Mouse (Mus musculus): Measurements from ENCODE around the gene Ppp1r18.

Gene Ppp1r18

DNA sequence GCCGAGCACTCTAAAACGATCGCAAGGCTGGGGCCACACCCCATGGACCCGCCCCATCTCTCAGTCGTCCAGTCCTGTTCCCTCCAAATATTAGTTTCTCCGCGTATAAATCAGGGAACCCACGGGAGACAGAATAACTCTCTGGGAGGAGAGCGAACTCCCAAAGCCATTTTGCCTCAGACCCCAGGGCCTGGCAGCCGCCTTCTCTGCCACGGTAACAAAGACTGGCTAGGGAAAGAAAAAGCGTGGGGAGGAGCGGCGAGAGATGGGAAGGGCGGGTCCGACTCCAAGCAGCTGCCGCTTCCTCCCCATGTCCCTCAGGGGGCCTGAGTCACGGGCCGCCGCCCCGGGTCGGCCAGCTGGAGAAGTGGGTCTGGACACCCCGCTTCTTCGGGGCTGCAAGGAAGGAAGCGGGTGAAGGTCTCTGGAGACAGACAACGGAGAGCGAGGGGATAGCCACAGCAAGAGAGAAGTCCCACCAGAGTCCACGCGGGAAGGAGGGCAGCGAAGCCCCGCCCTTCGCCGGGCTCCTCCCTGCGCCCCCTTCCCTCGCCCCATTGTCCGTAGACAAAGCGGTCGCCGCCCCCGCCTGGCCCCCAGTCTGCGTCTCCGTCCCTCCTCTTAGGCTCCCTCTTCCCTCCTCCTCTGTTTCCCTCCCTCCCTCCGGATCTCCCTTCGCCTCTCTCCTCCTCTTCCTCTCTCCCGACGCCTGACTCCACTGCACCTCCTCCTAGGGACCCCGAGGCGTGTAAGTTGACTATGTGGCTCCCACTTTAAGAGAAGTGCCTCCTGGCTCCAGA lies at the start of gene Ppp1r18:
Gene Ppp1r18 (plus strand): TSS at position 113 of the 800 bp plus-strand sequence.
- DNase-seq, result peak; percentile 54

DNA sequence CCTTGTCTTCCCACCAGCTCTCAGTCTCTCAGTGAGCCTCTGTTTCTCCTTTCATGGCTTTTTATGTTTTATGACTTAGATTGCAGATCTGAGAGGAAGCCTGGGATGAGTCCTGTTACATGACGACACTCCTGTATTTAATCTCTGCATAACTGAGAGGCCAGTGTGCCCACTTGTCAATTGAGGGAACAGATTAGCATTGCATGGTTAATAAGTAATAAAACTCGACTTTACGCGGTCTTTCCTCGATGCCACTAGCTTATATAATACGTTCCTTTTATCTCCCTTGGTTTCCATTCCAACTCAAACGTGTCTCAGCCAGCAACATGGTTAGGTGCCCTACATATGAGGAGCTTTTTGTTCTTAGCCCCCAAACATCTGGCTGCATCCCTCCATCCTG lies 49.6 kb upstream of the Ppp1r18 start:
- no peak for DNase-seq

DNA sequence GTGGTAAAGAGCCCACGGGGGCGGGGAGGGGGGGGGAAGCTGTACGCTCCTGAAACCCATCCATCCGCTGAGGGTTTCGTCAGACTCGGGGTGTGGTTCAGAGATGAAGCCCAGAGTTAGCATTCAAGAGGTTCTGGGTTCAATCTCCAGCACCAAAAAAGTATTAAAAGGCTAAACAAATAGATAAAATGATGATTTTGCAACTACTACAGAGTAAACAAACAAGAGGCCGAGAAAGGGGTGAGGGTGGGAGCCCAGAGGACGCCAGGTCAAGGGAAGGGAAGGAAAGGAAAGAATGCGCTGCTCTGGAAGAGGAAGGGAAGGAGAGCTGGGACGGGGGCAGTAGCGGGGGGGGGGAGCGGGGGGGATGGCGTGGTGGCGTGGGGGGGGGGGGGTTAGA lies 48.7 kb upstream of the Ppp1r18 start:
- DNase-seq, result no peak

DNA sequence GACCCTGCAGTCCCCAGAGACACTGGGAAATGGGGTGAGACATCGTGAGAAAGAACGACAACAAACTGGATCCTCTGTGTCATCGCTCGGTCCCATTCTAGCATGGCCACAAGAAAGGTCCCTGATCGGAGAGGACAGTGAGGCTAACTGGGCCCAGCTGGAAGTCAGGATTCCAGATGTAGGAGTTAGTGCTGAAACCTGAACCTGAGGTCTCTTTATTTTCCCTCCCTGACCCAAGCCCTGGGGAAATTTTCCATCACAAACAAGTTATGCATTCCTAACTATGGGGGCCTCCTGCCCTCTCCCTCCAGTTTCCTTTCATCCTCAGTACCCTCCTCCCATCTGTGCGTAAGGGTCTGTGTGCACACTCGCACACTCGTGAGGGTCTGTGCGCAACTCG lies 48.2 kb upstream of the Ppp1r18 start:
- DNase-seq, result no peak

DNA sequence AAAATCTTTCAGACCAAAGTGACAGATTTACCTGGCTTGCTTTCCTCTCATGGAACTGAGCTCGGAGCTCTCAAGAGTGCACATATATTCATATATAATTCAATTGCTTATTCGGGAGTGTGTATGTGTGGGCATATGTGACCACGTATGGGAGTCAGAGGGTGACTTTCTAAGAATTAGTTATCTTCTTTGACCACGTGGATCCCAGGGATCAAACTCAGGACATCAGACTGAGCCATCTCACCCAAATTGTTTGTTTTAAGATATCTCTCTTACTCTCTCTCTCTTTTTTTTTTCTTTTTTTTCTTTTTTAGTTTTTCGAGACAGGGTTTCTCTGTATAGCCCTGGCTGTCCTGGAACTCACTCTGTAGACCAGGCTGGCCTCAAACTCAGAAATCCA lies 45.3 kb upstream of the Ppp1r18 start:
- DNase-seq, result no peak

- DNase-seq, result peak; percentile 69
These were observed 43.7 kb upstream of the Ppp1r18 start, which contains the start of gene Ier3 for GRCm38 (mm10) chr17:35821439-35822430. Gene Ier3, plus strand, starts transcription at chr17:35821684.

DNA sequence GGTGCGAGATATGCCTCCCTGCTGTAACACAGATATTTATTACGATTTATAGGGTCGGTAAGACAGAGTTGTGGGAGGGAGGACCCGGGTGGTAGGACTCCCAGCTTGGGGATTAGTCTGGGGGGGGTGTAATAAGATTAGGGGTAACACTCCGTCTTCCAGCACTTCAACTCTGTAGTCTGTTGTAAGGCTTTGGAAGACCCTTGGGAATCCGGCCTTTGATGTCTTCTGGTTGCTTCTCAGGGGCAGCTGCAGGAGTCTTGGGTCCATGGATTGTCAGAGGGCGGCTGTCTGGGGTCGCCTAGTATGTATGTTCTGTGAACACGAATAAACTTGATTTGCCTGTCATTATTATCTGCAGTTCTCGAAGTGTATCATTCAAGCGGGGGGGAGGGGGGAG lies 42.8 kb upstream of the Ppp1r18 start:
- DNase-seq, result peak; percentile 63

DNA sequence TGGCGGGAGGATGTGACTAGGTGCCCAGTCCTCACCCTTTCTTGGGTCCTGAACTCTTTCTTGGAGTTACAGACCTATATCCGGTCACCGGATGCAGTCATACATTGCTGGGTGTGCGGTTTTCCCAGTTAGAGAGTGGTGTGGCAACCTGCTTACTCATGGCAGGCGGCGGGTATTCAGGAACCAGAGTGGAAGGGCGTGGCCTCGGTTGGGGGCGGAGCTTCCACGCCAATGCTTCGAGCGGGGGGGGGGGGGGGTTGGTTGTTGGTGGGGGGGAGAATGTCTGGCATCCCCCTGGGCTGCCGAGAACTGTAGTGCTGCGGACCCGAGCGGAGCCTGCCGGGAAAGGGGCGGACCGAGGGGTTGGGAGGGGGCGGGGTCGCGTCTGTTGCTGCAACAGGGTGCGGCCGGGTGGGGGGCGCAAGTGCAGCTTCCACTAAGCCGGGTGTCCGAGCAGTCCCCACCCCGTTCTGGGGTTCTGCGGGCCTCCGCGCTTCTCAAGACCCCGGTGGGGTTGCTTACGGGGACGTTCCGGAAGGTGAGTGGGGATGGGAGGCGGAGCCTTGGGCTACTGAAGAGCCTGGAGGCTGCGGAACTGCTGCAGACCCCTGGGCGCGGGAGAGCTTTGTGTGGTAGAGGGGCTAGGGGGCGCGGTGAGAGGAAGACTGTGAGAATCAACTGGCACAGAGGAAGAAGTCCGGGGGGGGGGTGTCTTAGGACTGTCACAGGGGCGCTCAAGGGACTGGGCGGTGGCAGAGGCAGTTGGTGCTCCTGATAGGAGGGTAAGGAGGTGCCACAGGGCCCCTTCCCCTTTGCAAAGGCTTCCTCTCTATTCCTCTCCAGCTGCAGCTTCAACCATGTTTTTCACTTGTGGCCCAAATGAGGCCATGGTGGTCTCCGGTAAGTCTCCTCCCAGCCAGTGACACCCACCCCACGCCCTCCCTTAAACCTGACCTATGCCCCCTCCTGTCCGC lies 42.1 kb upstream of the Ppp1r18 start, which contains the start of gene Flot1:
Gene Flot1 (plus strand): TSS at position 267 of the 974 bp plus-strand sequence.
- DNase-seq, result peak; percentile 80

DNA sequence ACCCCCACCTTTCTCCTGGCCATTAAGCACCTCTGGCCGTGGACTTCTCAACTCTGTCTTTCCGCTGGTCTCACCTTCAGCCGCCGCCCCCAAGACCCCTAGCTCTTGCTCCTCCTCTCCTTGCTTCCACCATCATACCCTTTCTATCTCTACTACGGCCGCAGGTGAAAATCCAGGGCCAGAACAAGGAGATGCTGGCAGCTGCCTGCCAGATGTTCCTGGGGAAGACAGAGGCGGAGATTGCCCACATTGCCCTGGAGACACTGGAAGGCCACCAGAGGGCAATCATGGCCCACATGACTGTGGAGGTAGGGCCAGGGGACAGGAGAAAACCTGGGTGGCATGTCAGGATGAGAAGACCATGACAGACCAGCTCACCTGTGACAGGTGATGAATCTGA lies 41.0 kb upstream of the Ppp1r18 start:
- peak; percentile 55 for DNase-seq

GRCm38 (mm10) chr17:35825109-35825850 lies 40.1 kb upstream of the Ppp1r18 start:
- DNase-seq, result no peak

DNA sequence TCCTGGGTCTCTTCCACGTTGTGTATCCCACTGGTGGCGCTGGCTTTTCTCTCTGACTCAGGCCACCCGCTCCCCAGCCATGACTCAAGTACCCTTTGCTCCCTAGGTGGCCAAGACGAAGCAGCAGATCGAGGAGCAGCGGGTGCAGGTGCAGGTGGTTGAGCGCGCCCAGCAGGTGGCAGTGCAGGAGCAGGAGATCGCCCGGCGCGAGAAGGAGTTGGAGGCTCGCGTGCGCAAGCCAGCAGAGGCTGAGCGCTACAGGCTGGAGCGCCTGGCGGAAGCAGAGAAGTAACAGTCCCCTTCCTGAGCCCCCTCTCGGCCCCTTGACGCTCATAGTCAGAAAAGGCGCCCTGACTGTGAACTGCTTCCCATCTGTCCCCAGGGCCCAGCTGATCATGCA lies 35.7 kb upstream of the Ppp1r18 start:
- DNase-seq, result peak; percentile 83

DNA sequence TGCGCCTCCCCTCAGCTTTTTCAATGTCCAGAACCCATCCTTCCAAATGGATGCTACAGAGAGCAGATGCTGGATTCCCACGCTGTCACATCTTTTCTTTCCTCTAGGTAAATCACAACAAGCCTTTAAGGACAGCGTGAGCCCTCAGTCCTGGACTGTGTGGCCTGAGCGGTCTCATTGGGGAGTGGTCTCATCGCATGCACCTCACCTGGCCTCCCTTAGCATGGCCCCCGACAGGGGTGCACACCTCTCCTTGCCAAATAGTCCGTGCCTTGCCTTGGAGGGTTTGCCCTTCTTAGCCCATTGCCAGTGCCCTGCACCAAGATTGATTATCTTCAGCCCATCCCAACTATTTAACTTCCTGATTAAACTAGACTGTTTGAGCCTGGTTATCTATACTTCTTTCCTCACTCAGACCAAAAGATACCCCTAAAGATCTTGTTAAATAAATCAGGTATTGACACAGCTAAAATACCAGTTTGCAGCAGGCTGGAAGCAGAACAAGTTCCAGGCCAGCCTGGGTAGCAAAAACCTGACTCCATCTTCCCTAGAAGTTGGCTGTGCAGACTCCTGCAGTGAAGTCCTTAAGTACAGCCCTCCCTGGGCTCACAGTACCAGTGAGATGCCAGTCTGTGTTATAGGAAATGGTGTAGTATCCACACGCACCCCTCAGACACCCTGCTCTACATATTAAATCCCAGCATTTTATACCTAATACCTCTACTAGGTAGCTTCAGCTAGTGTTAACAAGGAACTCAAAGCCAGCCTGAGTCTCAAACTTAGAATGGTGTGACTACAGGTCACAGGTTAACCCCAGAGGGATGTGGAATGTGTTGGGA lies 32.8 kb upstream of the Ppp1r18 start:
- no peak for DNase-seq

GRCm38 (mm10) chr17:35833239-35833751 lies 32.1 kb upstream of the Ppp1r18 start:
- peak; percentile 49 for DNase-seq

DNA sequence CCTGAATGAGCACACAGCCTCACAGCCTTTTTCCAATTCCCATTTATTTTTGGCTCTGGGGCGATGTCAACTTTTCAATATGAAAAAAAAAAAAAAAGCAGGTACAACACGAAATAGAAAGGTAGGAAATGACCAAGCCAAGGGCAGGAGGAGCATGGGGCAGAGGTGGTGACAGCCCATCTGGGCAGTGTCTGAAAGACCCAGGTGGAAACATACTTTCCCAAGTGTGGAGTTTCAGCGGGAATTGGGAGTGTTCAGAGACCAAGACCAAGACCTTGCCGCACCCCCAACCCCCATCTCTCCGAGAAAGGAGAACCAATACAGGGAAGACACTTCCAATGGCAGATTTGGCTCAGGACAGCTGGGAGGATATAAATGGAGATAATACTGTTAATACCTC lies 31.5 kb upstream of the Ppp1r18 start:
- DNase-seq, result no peak

GRCm38 (mm10) chr17:35834696-35835422 lies 30.5 kb upstream of the Ppp1r18 start:
- DNase-seq, result no peak

DNA sequence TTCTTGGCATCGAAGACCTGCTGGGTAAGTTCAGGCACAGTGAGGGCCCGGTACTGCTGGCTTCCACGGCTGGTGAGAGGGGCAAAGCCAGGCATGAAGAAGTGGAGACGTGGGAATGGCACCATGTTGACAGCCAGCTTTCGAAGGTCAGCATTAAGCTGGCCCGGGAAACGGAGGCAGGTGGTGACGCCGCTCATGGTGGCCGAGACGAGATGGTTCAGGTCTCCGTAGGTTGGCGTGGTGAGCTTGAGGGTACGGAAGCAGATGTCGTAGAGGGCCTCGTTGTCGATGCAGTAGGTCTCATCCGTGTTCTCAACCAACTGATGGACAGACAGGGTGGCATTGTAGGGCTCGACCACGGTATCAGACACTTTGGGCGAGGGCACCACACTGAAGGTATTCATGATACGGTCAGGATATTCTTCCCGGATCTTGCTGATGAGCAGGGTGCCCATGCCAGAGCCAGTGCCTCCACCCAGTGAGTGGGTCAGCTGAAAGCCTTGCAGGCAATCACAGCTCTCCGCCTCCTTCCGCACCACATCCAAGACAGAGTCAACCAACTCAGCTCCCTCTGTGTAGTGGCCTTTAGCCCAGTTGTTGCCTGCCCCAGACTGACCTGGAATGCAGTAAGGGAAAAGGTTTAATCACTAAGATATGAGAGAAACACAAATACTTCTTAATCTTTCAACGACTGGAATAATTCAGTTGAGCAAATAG lies 29.8 kb upstream of the Ppp1r18 start:
- peak; percentile 61 for DNase-seq

GRCm38 (mm10) chr17:35836178-35836965 lies 29.0 kb upstream of the Ppp1r18 start:
- DNase-seq, result peak; percentile 87

DNA sequence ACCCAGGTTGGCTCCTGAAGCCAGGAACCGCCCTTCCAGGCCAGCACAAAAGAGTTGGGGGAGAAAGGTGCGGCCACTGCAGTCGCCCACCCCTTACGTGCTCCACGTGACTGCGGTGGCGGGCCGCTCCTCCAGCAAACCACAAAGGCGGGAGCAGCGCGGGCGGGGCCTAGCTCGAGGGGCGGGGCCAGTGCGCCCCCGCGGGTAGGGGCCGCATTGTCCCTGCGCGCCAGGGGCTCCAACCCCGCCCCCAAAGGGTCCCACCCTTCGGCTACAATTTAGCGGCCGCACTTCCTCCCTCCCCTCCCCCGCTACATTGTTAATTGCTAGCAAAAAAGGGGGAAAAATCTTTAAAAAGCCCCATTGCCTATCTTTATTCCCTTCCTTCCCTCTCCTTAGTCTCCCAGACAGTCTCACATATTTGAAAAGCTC lies 28.4 kb upstream of the Ppp1r18 start:
- DNase-seq, result peak; percentile 86
